Mouse (Mus musculus) testis, adult 2 months (tissue): ENCODE measurements around the gene Zfp873. TPM values are rescaled to one million over a fixed set of nuclear protein-coding genes. Genes with fewer than 3 reads are reported as not detected.
"Not testable (repeated sequence)": the region's sequence is repeated elsewhere in the genome, so short reads cannot be mapped to it uniquely, and the experiment has no call there.

Experiments used
- H3K27ac ChIP-seq: fragments of 200-500 bp; 2 replicates; pipeline ENCODE4 v1.5.1; 2012; ENCODE audit warnings: low read depth, low read length; ENCODE audit not compliant: control insufficient read depth, insufficient read depth
- H3K27me3 ChIP-seq: fragments of 200-500 bp; 2 replicates; pipeline ENCODE4 v1.6.1; 2012; ENCODE audit warnings: mild to moderate bottlenecking, low read length, moderate library complexity; ENCODE audit not compliant: control insufficient read depth, insufficient read depth
- H3K36me3 ChIP-seq: fragments of 200-500 bp; 2 replicates; pipeline ENCODE4 v1.6.1; 2012; ENCODE audit warnings: mild to moderate bottlenecking, low read length; ENCODE audit not compliant: control insufficient read depth, insufficient read depth
- H3K4me1 ChIP-seq: fragments of 200-500 bp; 2 replicates; pipeline ENCODE4 v1.6.1; 2012; ENCODE audit warnings: low read length; ENCODE audit not compliant: control insufficient read depth, insufficient read depth
- H3K4me3 ChIP-seq: fragments of 200-500 bp; 2 replicates; pipeline ENCODE4 v1.5.1; 2012; ENCODE audit warnings: low read depth, mild to moderate bottlenecking, low read length, moderate library complexity, mixed read lengths; ENCODE audit not compliant: control insufficient read depth
- CTCF ChIP-seq: fragments of 200-500 bp; IDR thresholded peaks from 2 replicates; pipeline ENCODE4 v1.5.1; 2012; ENCODE audit warnings: low read depth, mild to moderate bottlenecking, inconsistent platforms, low read length, moderate library complexity; ENCODE audit not compliant: control insufficient read depth, insufficient read depth, insufficient replicate concordance
- POLR2A ChIP-seq: fragments of 200-500 bp; IDR thresholded peaks from 2 replicates; pipeline ENCODE4 v1.6.1; 2012; ENCODE audit warnings: low read depth, mild to moderate bottlenecking, inconsistent platforms, low read length, moderate library complexity; ENCODE audit not compliant: control insufficient read depth
- polyA plus RNA-seq: library from polyadenylated mRNA; depleted of rRNA; stranded (reverse); fragments of >200 nt; gene quantifications from 2 replicates; pipeline ENCODE4 v1.2.3, GENCODE M21; 2012; rRNA removed

Gene Zfp873
- 0.20 and 0.40 TPM in 2 replicates for polyA plus RNA-seq

DNA sequence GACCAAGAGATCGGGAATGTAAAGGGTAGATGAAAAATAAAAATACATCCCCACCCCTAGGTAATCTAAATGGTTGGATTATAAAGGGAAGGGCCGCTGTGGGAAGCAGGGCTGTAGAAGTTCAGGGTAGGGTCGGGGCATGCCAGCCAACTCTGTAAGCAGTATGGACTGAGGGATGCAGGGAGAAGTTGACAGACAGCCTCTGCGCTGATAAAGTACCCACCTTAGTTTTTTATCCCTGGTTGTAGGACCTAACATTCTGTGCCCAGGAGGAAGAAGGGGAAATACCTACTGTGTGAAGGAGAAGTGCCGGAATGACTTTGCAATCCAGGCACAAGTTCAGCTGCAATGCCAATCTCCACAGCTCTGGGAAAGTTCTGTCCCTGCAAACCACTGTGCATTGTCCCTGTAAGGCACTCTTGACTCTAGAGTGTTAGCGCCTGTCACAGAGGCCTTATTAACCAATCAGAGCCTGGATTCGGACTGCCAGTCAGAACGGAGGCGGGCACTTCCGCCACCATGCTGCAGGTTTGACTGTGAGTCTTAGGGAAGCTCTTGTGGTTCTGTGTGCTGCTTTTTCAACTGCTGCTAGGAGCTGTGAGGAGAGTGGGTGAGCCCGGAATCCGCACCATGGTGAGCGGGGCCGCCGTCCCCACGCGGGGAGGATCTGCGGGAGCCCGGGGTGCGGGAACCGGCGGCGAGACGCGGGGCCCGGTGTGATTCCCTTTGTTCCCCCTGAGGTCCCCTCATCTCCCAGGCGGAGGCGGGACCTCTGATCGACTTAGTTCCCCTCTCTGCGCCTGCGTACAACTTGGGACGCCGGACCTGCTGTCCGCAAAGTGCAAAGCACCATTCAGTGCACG lies at the start of gene Zfp873:
Zfp873 (plus strand) TSS at position 527 of the 863 bp plus-strand sequence.
- peak within 1 kb of the TSS; percentile 90 for H3K4me3 ChIP-seq
- TF ChIP-seq POLR2A (peak; percentile 16), CTCF (no peak)
- H3K27ac ChIP-seq = peak within 1 kb of the TSS; percentile 63
- peaks cover 3% of the 10 kb centered on the region; the same call in 1 of the 2 replicates for H3K4me1 ChIP-seq
- no peaks in the 10 kb centered on the region for H3K36me3 ChIP-seq
- H3K27me3 ChIP-seq = no peaks in the 10 kb centered on the region

DNA sequence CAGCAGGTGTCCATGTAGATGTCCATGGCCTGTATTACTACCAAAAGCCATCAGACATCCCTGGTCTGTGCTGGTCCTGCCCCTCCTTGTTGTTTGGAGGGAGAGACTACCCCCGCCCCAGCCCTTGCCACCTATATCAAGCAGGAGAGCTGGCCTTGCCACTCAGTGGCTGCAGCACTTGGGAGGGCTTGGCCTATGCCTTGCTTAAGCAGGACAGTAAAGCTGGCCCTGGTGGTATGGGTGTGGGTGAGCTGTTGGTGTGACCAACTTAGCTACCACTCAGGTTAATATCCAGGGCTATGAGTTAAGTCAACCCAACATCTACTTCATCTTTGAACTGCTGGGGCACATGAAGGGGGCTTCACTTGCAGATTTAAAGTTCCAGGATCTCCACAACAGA lies 44.7 kb upstream of the Zfp873 start:
- H3K4me3 ChIP-seq, H3K27ac ChIP-seq, H3K27me3 ChIP-seq, H3K4me1 ChIP-seq, H3K36me3 ChIP-seq: not testable (repeated sequence)

DNA sequence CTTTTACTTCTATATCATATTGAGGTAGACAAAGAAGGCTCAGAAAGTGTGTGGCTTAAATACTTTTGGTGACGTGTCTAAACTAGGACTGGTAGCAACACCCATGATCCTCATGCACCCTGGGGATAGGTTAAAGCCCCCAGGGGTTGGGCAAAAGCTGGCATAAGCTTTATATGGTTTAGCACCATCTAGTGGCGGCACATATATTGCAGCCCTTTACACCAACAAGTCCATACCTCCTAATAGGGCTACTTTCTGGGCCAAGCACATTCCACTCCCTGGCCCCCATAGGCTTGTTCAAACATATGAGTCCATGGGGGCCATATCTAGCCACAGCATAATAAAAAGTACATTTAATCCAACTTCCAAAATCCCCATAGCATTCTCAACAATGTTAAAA lies 43.1 kb upstream of the Zfp873 start:
- H3K27ac ChIP-seq, H3K4me3 ChIP-seq, H3K36me3 ChIP-seq, H3K27me3 ChIP-seq, H3K4me1 ChIP-seq: not testable (repeated sequence)

DNA sequence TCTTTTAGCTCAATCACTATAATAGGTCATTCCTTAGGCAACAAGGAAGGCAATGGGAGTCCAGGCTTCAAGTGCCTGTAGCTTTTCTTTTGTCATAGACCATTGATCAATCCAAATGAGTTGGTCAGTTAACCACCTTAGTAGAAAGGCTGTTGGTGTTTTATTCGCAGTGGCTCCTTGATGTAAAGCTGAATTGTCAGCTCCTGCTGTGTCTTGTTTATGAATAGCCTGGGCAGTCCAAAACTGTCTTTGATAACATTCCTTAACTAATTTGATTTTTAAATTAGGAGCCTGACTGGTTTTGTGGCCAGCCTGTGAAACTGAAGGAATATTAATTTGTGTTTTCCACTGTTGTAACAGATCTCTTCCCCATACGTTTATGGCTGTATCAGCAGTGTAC lies 5.7 kb upstream of the Zfp873 start:
- Histone ChIP-seq H3K27ac (no peak overlapping the region), H3K27me3 (no peaks in the 10 kb centered on the region), H3K4me1 (no peaks in the 10 kb centered on the region), H3K36me3 (no peaks in the 10 kb centered on the region), H3K4me3 (no peak overlapping the region)
- no peak for TF ChIP-seq CTCF
- TF ChIP-seq POLR2A = no peak

DNA sequence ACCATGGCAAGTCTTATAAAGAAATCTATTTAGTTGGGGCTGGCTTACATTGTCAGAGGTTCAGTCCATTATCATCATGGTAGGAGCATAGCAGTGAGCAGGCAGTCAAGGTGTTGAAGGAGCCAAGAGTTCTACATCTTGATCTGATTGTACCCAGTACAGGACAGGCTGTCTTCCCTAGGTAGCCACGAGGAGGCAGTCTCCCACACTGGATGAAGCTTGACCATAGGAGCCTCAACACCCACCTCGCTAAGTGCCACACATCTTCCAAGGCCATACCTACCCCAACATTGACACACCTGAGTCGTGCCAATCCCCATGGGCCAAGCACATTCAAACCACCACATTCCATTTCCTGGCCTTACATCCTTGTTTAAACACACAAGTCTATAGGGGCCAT lies 1.3 kb upstream of the Zfp873 start:
- no peak overlapping the region for H3K27ac ChIP-seq
- no peak for TF ChIP-seq POLR2A
- TF ChIP-seq CTCF = no peak
- H3K4me3 ChIP-seq = no peak overlapping the region
- no peaks in the 10 kb centered on the region for H3K27me3 ChIP-seq
- no peaks in the 10 kb centered on the region for H3K36me3 ChIP-seq
- peaks cover 3% of the 10 kb centered on the region; the same call in 1 of the 2 replicates for H3K4me1 ChIP-seq

DNA sequence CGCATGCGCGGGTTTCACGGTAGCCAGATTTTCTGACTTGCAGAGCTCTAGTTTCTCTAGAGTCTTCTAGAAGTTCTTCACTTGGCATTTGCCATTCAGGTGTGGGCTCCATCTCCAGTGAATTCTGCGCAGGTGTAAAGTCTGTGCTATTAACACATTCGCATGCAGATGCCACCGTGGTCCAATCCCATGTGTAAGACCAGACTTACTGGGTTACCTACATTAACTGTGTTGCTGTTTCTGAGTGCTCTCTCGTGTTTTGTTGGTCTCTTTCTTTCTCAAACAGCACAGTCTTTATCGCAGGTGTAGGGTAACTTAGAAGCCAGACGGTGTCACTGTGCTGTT lies 509 bp downstream of the Zfp873 start:
- not testable (repeated sequence) for H3K4me1 ChIP-seq, H3K27me3 ChIP-seq, H3K36me3 ChIP-seq, H3K27ac ChIP-seq
- H3K4me3 ChIP-seq = peak overlapping the region; percentile 90

DNA sequence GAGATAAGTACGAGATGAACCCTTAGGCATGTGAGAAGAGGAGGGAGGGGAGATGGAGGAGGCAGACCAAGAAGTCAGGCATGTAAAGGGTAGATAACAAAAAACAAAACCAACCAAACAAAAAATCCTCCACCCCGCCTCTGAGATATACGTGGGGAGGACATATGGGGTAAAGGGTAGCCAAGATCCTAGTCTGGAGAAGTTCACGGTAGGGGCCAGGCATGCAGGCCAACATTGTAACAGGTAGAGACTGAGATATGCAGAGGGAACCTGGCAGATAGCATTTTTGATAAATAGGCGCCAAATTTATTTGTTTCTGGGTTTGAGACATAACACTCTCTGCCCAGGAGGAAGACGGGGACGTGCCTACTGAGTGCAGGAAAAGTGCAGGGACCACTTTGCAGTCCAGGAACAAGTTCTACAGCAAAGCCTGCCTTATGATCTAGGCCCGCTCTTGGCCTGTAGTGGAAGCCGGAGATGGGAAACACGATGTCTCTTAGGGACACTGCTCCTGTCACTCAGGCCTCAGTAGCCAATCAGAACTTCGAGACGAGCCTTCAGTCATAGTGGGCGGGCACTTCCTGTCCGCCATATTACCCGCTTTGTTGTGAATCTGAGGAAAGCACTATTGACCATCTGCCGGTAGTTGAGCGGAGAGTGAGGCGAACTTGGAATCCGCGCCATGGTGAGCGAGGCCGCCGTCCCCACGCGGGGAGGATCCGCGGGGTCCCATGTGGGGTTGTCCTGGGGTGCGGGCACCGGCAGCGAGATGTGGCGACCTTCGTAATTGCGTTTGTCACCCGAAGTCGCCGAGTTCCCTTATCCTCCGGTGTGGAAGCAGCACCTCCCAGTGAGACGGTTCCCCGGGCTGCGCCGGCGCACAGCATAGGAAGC lies 35.1 kb downstream of the Zfp873 start, which contains the start of gene BC024063:
BC024063 (plus strand) TSS at position 626 of the 894 bp plus-strand sequence.
- H3K36me3 ChIP-seq, H3K27me3 ChIP-seq, H3K4me1 ChIP-seq: not testable (repeated sequence)
- peak within 1 kb of the TSS; percentile 94 for H3K4me3 ChIP-seq
- peak; percentile 47; the same call in 1 of the 2 replicates for TF ChIP-seq POLR2A
- H3K27ac ChIP-seq = peak within 1 kb of the TSS; percentile 88

DNA sequence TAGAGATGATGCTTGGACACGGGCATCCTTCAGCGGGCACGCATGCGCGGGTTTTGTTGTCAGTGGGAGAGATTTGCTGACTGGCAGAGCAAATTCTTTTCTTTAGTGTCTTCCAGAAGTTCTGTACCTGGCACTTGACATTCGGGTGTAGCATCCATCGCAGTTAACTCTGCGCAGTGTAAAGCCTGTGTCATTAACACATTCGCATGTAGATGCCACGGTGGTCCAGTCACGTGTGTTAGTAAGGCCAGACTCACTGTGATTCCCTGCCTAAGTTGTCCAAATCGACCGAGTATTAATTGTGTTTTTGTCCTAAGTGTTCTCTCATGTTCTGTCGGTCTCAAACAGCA lies 35.7 kb downstream of the Zfp873 start:
- H3K27ac ChIP-seq = peak overlapping the region; percentile 88
- H3K27me3 ChIP-seq, H3K4me1 ChIP-seq, H3K36me3 ChIP-seq: not testable (repeated sequence)
- H3K4me3 ChIP-seq = peak overlapping the region; percentile 94

Other genes with a start within 250 kb of the Zfp873 start
- gene Gm4767, start 235.9 kb upstream of the Zfp873 start, polyA plus RNA-seq = 0.11 TPM in 1 of 2 replicates, not detected in the other
- gene Gm32687, start 184.2 kb upstream of the Zfp873 start, polyA plus RNA-seq = 0.53 and 0.65 TPM in 2 replicates
- gene Zfp781, start 117.6 kb upstream of the Zfp873 start, polyA plus RNA-seq = 0.08 TPM in 1 of 2 replicates, not detected in the other
- gene BC024063, start 35.2 kb downstream of the Zfp873 start, polyA plus RNA-seq = 0.41 and 0.43 TPM in 2 replicates
- 0.16 and 0.28 TPM in 2 replicates for gene AU041133, start 79.9 kb downstream of the Zfp873 start, polyA plus RNA-seq
- gene Zfp938, start 193.2 kb downstream of the Zfp873 start, polyA plus RNA-seq = 1.1 and 1.5 TPM in 2 replicates